Mouse (Mus musculus): ENCODE measurements around the gene Tomm40l.

DNA sequence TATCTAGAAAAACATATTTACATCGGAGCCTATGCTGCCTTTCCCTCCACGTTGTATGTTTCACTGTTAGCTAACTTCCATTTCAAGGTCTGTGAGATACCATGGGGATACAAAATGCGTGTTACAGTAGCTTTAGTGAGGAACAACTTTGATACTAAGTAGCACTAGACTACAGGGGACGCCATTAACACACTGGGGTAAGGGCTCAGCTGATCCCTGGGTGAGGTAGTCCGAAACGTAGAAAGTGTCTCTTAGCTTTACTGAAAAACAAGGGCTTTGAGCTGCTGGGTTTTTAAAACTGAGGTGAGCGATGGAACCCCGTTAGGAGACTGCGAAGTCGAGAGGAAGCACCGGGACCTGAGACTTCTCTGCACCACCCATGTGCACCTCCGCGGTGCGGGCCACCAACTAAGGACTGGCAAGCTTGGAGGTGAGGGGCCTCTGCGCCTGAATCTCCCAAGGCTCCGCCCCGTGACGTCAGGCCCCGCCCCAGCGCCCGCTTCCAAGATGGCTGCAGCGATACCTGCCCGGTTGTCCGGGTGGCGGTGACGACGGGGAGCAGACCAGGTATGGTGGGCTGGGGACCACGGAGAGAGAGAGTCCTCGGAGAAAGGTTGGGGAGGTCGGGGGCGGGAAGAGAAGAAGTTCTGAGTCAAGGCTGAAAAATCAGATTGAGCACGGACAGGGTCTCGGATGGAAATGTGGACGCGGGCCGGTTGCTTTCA, 47.7 kb upstream of the Tomm40l start, which contains the start of gene B4galt3:
- TF ChIP-seq CTCF (conservative IDR thresholded peaks at IDR 0.05; ENCODE audit: insufficient read depth, insufficient read length, low read depth, low read length) = no peak
- TF ChIP-seq POLR2A (IDR thresholded peaks at IDR 0.05; ENCODE audit: low read depth, low read length) = peak; percentile 96

Data from kidney, adult 2 months (tissue).